ENCODE assay signal across 26 mouse cellular contexts in the genomic region with DNA sequence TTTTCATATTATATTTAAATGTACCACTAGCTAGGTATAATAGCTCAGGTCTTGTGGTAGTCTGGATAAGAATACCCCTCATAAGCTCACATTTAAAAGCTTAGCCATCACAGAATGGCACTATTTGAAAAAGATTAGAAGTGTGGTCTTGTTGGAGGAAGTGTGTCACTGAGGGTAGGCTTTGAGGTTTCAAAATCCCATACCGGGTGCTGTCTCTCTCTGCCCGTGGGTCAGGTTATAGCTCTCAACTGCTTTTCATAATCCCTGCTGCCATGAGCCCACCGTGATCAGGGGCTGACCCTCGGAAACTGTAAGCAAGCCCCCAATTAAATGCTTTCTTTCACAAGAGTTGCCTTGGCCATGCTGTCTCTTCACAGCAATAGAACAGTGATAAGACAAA. TPM values are rescaled to one million over a fixed set of nuclear protein-coding genes. Genes with fewer than 3 reads are reported as not detected.
DNase-seq lines count a peak whose midpoint lies in the region; ATAC-seq and TF ChIP-seq lines count a peak whose summit lies in the region.
"Had no signal": no experiment of that assay in that cellular context is flagged by ENCODE, and none has a peak within 500 bp of the region (broad histone marks: within the 10 kb centered on the region; RNA-seq: fewer than 3 reads in every experiment).

No protein-coding gene starts in this region.

- intact Hi-C loops in gastrocnemius, adult 2 months (cut with DNase I): no loop called here

- H3K36me3 ChIP-seq in intestine, embryonic 16.5 days (ENCODE audit: control insufficient read depth, insufficient read depth, low read length): peaks cover 17% of the 10 kb centered on the region; the same call in 1 of the 2 replicates
- H3K36me3 ChIP-seq in intestine, embryonic 15.5 days: 0 out of 2 replicates have a peak, but pooled peaks cover 12% of the 10 kb centered on the region

- ATAC-seq in intestine, embryonic 16.5 days: no peak
- ATAC-seq in intestine, embryonic 15.5 days: no peak
- peak; percentile 45 to 49 for ATAC-seq in hematopoietic stem cell, adult 5-6 weeks (replicated peaks in 1 of 2; ENCODE audit: insufficient read depth in 1 of 2, low FRiP score in 2 of 2, low TSS enrichment in 1 of 2, low read depth in 1 of 2, poor library complexity in 2 of 2, severe bottlenecking in 2 of 2)
- ATAC-seq in megakaryocyte progenitor cell, adult 5-6 weeks (replicated peaks; ENCODE audit: poor library complexity): peak; percentile 57; the same call in 1 of the 2 replicates
- ATAC-seq: forebrain, embryonic 14.5 days; forebrain, postnatal 0 days had no signal

- H3K4me3 ChIP-seq in intestine, embryonic 16.5 days (ENCODE audit: low read length): no peak overlapping the region
- H3K4me3 ChIP-seq in intestine, embryonic 15.5 days (replicated peaks): no peak overlapping the region
- H3K4me3 ChIP-seq in gastrocnemius, adult 2 months: no peak overlapping the region
- H3K4me3 ChIP-seq: embryonic facial prominence, embryonic 12.5 days; embryonic facial prominence, embryonic 15.5 days; heart, adult 2 months; heart, embryonic 10.5 days; heart, embryonic 13.5 days; hindbrain, embryonic 12.5 days; hindbrain, embryonic 15.5 days had no signal

- TF ChIP-seq CTCF in gastrocnemius, adult 2 months (IDR thresholded peaks at IDR 0.05): no peak

- 0 out of 2 replicates have a peak, but pooled peaks cover 4% of the 10 kb centered on the region for H3K9me3 ChIP-seq in intestine, embryonic 16.5 days (ENCODE audit: control insufficient read depth, low read length)
- no peaks in the 10 kb centered on the region for H3K9me3 ChIP-seq in intestine, embryonic 15.5 days
- H3K9me3 ChIP-seq: embryonic facial prominence, embryonic 15.5 days; heart, embryonic 10.5 days; heart, embryonic 13.5 days; hindbrain, embryonic 12.5 days; hindbrain, embryonic 15.5 days had no signal

- no peaks in the 10 kb centered on the region for H3K4me1 ChIP-seq in intestine, embryonic 16.5 days (ENCODE audit: control insufficient read depth, insufficient read depth, low read length)
- no peaks in the 10 kb centered on the region for H3K4me1 ChIP-seq in intestine, embryonic 15.5 days (replicated peaks)
- H3K4me1 ChIP-seq: embryonic facial prominence, embryonic 12.5 days; embryonic facial prominence, embryonic 15.5 days; heart, embryonic 10.5 days; heart, embryonic 13.5 days; hindbrain, embryonic 12.5 days; hindbrain, embryonic 15.5 days had no signal

- no peak for DNase-seq in gastrocnemius, adult 2 months
- DNase-seq in spleen, adult 18-20 months: no peak
- DNase-seq: adrenal gland, adult 2 months; adrenal gland, postnatal 14 days; B cell, adult 2 months; cerebellum, adult 11-12 months; cerebellum, adult 8-10 months; cerebellum, postnatal 10 days; cerebellum, postnatal 36 days; forebrain, postnatal 0 days; gastrocnemius, postnatal 25 days; heart, adult 2 months; heart, postnatal 14 days; heart, postnatal 4 days; kidney, adult 11 months had no signal

- H3K9ac ChIP-seq in intestine, embryonic 16.5 days (ENCODE audit: low read depth, low read length): no peak overlapping the region
- H3K9ac ChIP-seq in intestine, embryonic 15.5 days: no peak overlapping the region
- H3K9ac ChIP-seq: embryonic facial prominence, embryonic 12.5 days; embryonic facial prominence, embryonic 15.5 days; forebrain, postnatal 0 days; heart, embryonic 13.5 days; hindbrain, embryonic 12.5 days; hindbrain, embryonic 15.5 days had no signal

- WGBS in intestine, embryonic 16.5 days: 86% methylated on average over 4 of the region's 4 CpGs
- WGBS in intestine, embryonic 15.5 days: 92% methylated on average over 4 of the region's 4 CpGs

- peak overlapping the region; percentile 8; the same call in 1 of the 2 replicates for H3K27ac ChIP-seq in intestine, embryonic 16.5 days (ENCODE audit: low read length)
- no peak overlapping the region for H3K27ac ChIP-seq in intestine, embryonic 15.5 days
- no peak overlapping the region for H3K27ac ChIP-seq in gastrocnemius, adult 2 months
- H3K27ac ChIP-seq: embryonic facial prominence, embryonic 12.5 days; embryonic facial prominence, embryonic 15.5 days; heart, adult 2 months; heart, embryonic 10.5 days; heart, embryonic 13.5 days; hindbrain, embryonic 12.5 days; hindbrain, embryonic 15.5 days had no signal

- no peaks in the 10 kb centered on the region for H3K27me3 ChIP-seq in intestine, embryonic 16.5 days (replicated peaks; ENCODE audit: control insufficient read depth, insufficient read depth, low read length)
- no peaks in the 10 kb centered on the region for H3K27me3 ChIP-seq in intestine, embryonic 15.5 days (replicated peaks)
- H3K27me3 ChIP-seq: embryonic facial prominence, embryonic 12.5 days; embryonic facial prominence, embryonic 15.5 days; heart, embryonic 13.5 days; hindbrain, embryonic 12.5 days; hindbrain, embryonic 15.5 days had no signal

- no peak overlapping the region for H3K4me2 ChIP-seq in intestine, embryonic 16.5 days (ENCODE audit: low read depth, low read length)
- H3K4me2 ChIP-seq in intestine, embryonic 15.5 days (replicated peaks): no peak overlapping the region
- H3K4me2 ChIP-seq: embryonic facial prominence, embryonic 12.5 days; embryonic facial prominence, embryonic 15.5 days; heart, embryonic 13.5 days; hindbrain, embryonic 12.5 days; hindbrain, embryonic 15.5 days had no signal

RNA-seq across cellular contexts. Expression of a gene that starts 8.2 kb away (rescaled TPM):
- 21.5 and 25.7 TPM in 2 replicates for polyA plus RNA-seq in intestine, embryonic 16.5 days (2015; fragmentation: Nextera tagmentation; extraction: Ambion mirVana)
- polyA plus RNA-seq in intestine, embryonic 15.5 days (2015; fragmentation: Nextera tagmentation; extraction: Ambion mirVana): 29.5 and 31.2 TPM in 2 replicates
- total RNA-seq in hematopoietic stem cell, adult 5-6 weeks (2017): 45.6 and 47.5 TPM in 2 replicates
- total RNA-seq in megakaryocyte progenitor cell, adult 5-6 weeks (2015): 25.7 and 29.4 TPM in 2 replicates
- 34.6 and 43.2 TPM in 2 replicates for total RNA-seq in megakaryocyte progenitor cell, adult 5-6 weeks (2017)
- total RNA-seq in gastrocnemius, adult 2 months (2021): 10 to 100 TPM; 25.9 to 30.8 TPM

RNA-seq across cellular contexts. Expression of a gene that starts 53.1 kb away (rescaled TPM):
- polyA plus RNA-seq in intestine, embryonic 16.5 days (2015; fragmentation: Nextera tagmentation; extraction: Ambion mirVana): 13.1 and 14.0 TPM in 2 replicates
- 14.0 and 16.4 TPM in 2 replicates for polyA plus RNA-seq in intestine, embryonic 15.5 days (2015; fragmentation: Nextera tagmentation; extraction: Ambion mirVana)
- total RNA-seq in hematopoietic stem cell, adult 5-6 weeks (2017): 48.0 and 55.8 TPM in 2 replicates
- total RNA-seq in megakaryocyte progenitor cell, adult 5-6 weeks (2015): 22.0 and 22.5 TPM in 2 replicates
- 49.8 and 56.1 TPM in 2 replicates for total RNA-seq in megakaryocyte progenitor cell, adult 5-6 weeks (2017)
- 1 to 10 TPM; 3.4 to 5.8 TPM for total RNA-seq in gastrocnemius, adult 2 months (2021)

Comparison
In these comparisons a context has a peak if more than half of its experiments do, and no peak if none do; other contexts are left out.
1. ATAC-seq: peak in hematopoietic stem cell, adult 5-6 weeks (2 of 2) and megakaryocyte progenitor cell, adult 5-6 weeks (single experiment); none in intestine, embryonic 16.5 days (single experiment) and intestine, embryonic 15.5 days (single experiment).